Mouse (Mus musculus) kidney, embryonic 15.5 days (tissue): ENCODE data around the gene C2cd3. TPM values are rescaled to one million over a fixed set of nuclear protein-coding genes. Genes with fewer than 3 reads are reported as not detected.

Experiments used
- ATAC-seq: fragments of 200-750 bp; cut with Nextera tagmentation; replicated peaks from 2 replicates; pipeline ENCODE4 v1.8.0; 2017; ENCODE audit warnings: moderate TSS enrichment; ENCODE audit not compliant: low FRiP score
- H3K27ac ChIP-seq: fragments of 300-500 bp; sonication (generic); 2 replicates; pipeline ENCODE4 v1.5.1; 2015; ENCODE audit warnings: mild to moderate bottlenecking, inconsistent platforms
- H3K27me3 ChIP-seq: fragments of 300-500 bp; sonication (generic); 2 replicates; pipeline ENCODE4 v1.6.1; 2015; ENCODE audit warnings: inconsistent platforms
- H3K36me3 ChIP-seq: fragments of 300-500 bp; sonication (generic); 2 replicates; pipeline ENCODE4 v1.6.1; 2015; ENCODE audit warnings: inconsistent platforms
- H3K4me1 ChIP-seq: fragments of 300-500 bp; sonication (generic); 2 replicates; pipeline ENCODE4 v1.6.1; 2015; ENCODE audit warnings: inconsistent platforms
- H3K4me2 ChIP-seq: fragments of 300-500 bp; sonication (generic); 2 replicates; pipeline ENCODE4 v1.6.1; 2015; ENCODE audit warnings: moderate library complexity, mild to moderate bottlenecking, inconsistent platforms
- H3K4me3 ChIP-seq: fragments of 300-500 bp; sonication (generic); replicated peaks from 2 replicates; pipeline ENCODE4 v1.5.1; 2015; ENCODE audit warnings: mild to moderate bottlenecking, inconsistent platforms
- H3K9ac ChIP-seq: fragments of 300-500 bp; sonication (generic); 2 replicates; pipeline ENCODE4 v1.6.1; 2015; ENCODE audit warnings: mild to moderate bottlenecking, inconsistent platforms
- H3K9me3 ChIP-seq: fragments of 300-500 bp; sonication (generic); replicated peaks from 2 replicates; pipeline ENCODE4 v1.6.1; 2016; ENCODE audit warnings: inconsistent platforms
- WGBS: fragments of 180-500 bp; shearing (Covaris S2); methylation state at CpG from one replicate; pipeline ENCODE4 v1.1.7; 2015; ENCODE audit warnings: mixed read lengths; 5-methylcytosine and 5-hydroxymethylcytosine counted together
- polyA plus RNA-seq: library from polyadenylated mRNA; unstranded; fragments of >200 nt; fragmentation: Nextera tagmentation; extraction: Ambion mirVana; gene quantifications from 2 replicates; pipeline ENCODE4 v1.2.1, GENCODE M21; 2015

The C2cd3 gene
- polyA plus RNA-seq, 1 experiment from 2014 or later, result 27.4 TPM

GRCm38 (mm10) chr7:100493484-100494414 is 121.7 kb downstream of the C2cd3 start:
- H3K27me3 ChIP-seq, result no peaks in the 10 kb centered on the region
- no peaks in the 10 kb centered on the region for H3K9me3 ChIP-seq
- peak; percentile 65 for ATAC-seq
- H3K36me3 ChIP-seq, result peaks cover 24% of the 10 kb centered on the region
- H3K27ac ChIP-seq, result peak overlapping the region; percentile 88
- WGBS, result 11% methylated on average over 19 of the region's 19 CpGs
- peak overlapping the region; percentile 51 for H3K9ac ChIP-seq
- H3K4me3 ChIP-seq, result peak overlapping the region; percentile 58
- H3K4me1 ChIP-seq, result peaks cover 52% of the 10 kb centered on the region
- peak overlapping the region; percentile 97 for H3K4me2 ChIP-seq

GRCm38 (mm10) chr7:100494415-100494831 is 122.4 kb downstream of the C2cd3 start:
- 75% methylated on average over 7 of the region's 7 CpGs for WGBS
- H3K27me3 ChIP-seq, result no peaks in the 10 kb centered on the region
- H3K4me2 ChIP-seq, result peak overlapping the region; percentile 97
- peak overlapping the region; percentile 51 for H3K9ac ChIP-seq
- H3K9me3 ChIP-seq, result no peaks in the 10 kb centered on the region
- 0 out of 2 replicates have a peak, but pooled peaks have one; percentile 4 for ATAC-seq
- H3K4me1 ChIP-seq, result peaks cover 51% of the 10 kb centered on the region
- peaks cover 30% of the 10 kb centered on the region for H3K36me3 ChIP-seq
- H3K27ac ChIP-seq, result peak overlapping the region; percentile 88
- peak overlapping the region; percentile 58 for H3K4me3 ChIP-seq

DNA sequence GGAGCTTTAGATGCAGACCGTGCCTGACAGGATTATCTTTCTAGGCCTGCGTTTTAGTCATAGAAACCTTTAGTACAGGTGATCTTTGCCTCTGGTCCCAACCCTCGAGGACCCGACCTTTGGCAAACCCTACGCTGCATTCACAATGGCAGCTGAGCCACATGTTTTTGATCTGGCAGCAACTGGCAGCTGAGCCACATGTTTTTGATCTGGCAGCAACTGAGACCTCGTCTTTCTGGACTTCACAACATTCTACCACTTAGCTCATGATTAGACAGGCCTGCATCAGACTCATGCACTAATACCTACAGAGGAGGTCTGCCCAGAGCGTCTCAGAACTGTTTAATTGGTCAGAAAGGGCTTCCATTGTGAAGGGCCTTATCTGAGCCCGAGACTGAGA is 123.0 kb downstream of the C2cd3 start:
- Histone ChIP-seq H3K9ac (peak overlapping the region; percentile 16; the same call in 1 of the 2 replicates), H3K27me3 (no peaks in the 10 kb centered on the region), H3K9me3 (no peaks in the 10 kb centered on the region), H3K4me1 (peaks cover 51% of the 10 kb centered on the region), H3K4me3 (peak overlapping the region; percentile 58), H3K4me2 (peak overlapping the region; percentile 97), H3K36me3 (peaks cover 36% of the 10 kb centered on the region), H3K27ac (peak overlapping the region; percentile 88)
- no peak for ATAC-seq
- WGBS, result 51% methylated on average over 8 of the region's 8 CpGs

DNA sequence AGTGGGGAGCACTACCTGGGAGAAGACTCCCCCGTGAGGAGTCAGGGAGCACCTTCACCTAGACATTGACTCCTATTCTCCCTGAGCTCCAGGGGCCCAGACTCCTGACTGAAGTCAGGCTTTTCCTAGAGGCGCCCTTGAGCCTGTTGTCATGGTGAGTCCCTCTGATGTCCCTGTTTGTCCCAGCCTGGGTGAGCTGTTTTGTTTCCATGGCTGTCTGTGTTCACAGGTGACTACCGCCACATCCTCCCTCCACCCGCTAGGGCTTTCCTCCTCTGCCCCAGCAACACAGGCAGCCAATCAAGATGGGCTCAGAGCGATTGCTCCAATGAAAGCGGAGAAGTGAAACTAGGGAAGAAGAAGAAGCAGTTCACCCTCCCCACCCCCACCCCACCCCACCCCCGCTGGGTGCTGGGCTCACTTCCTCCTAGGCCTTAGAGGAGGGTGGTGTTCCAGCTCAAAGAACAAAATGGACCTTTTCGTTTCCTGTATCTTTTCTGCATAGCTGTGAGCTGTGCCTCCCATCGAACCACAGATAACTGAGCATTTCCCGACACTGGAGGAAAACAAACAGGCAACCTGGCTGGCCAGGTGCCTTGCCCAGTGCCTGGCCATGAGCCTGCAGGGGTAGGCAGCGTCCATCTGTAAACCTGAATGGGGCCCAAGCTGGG is 123.7 kb downstream of the C2cd3 start:
- H3K4me1 ChIP-seq, result peaks cover 51% of the 10 kb centered on the region
- H3K27me3 ChIP-seq, result no peaks in the 10 kb centered on the region
- 24% methylated on average over 11 of the region's 11 CpGs for WGBS
- peak overlapping the region; percentile 97 for H3K4me2 ChIP-seq
- H3K4me3 ChIP-seq, result peak overlapping the region; percentile 58
- peak overlapping the region; percentile 16; the same call in 1 of the 2 replicates for H3K9ac ChIP-seq
- no peaks in the 10 kb centered on the region for H3K9me3 ChIP-seq
- ATAC-seq, result peak; percentile 58
- H3K27ac ChIP-seq, result peak overlapping the region; percentile 88
- peaks cover 42% of the 10 kb centered on the region for H3K36me3 ChIP-seq

- no peak for ATAC-seq
- H3K27ac ChIP-seq, result peak overlapping the region; percentile 88
- peaks cover 51% of the 10 kb centered on the region for H3K4me1 ChIP-seq
- peaks cover 42% of the 10 kb centered on the region for H3K36me3 ChIP-seq
- peak overlapping the region; percentile 97 for H3K4me2 ChIP-seq
- no peaks in the 10 kb centered on the region for H3K27me3 ChIP-seq
- 0 out of 2 replicates have a peak overlapping the region, but pooled peaks have one; percentile 58 for H3K4me3 ChIP-seq
- H3K9me3 ChIP-seq, result no peaks in the 10 kb centered on the region
- 78% methylated on average over 6 of the region's 6 CpGs for WGBS
- no peak overlapping the region for H3K9ac ChIP-seq
Observed at GRCm38 (mm10) chr7:100496371-100496770, 124.3 kb downstream of the C2cd3 start.

GRCm38 (mm10) chr7:100496791-100497190 is 124.8 kb downstream of the C2cd3 start:
- Histone ChIP-seq H3K4me3 (no peak overlapping the region), H3K36me3 (peaks cover 42% of the 10 kb centered on the region), H3K27me3 (no peaks in the 10 kb centered on the region), H3K4me1 (peaks cover 51% of the 10 kb centered on the region), H3K27ac (no peak overlapping the region), H3K9ac (no peak overlapping the region), H3K4me2 (no peak overlapping the region), H3K9me3 (no peaks in the 10 kb centered on the region)
- ATAC-seq, result no peak
- WGBS, result 96% methylated on average over 9 of the region's 9 CpGs

DNA sequence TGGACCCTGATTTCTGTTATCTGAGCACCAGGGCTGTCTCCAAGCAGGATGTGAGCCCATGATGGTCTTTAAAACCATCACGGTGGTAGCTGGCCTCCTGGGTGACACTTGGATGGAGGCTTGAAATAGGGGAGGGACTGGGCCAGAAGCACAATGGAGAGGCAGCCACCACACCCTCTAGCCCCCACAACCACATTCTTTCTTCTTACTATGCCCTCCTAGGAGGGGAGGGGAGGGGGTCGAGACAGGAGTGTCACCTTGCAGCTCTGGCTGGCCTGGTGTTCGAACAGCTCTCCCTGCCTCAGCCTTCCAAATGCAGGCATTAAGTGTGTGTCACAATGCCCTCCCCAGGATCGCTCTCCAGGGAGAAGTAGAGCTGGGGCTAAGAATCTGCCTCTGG is 125.4 kb downstream of the C2cd3 start:
- Histone ChIP-seq H3K27ac (no peak overlapping the region), H3K4me1 (peaks cover 45% of the 10 kb centered on the region), H3K36me3 (peaks cover 42% of the 10 kb centered on the region), H3K27me3 (no peaks in the 10 kb centered on the region), H3K9me3 (no peaks in the 10 kb centered on the region), H3K9ac (no peak overlapping the region), H3K4me2 (no peak overlapping the region), H3K4me3 (no peak overlapping the region)
- WGBS, result 77% methylated on average over 4 of the region's 4 CpGs
- ATAC-seq, result no peak

GRCm38 (mm10) chr7:100497982-100498381 is 125.9 kb downstream of the C2cd3 start:
- ATAC-seq, result no peak
- Histone ChIP-seq H3K4me3 (no peak overlapping the region), H3K27me3 (no peaks in the 10 kb centered on the region), H3K9ac (no peak overlapping the region), H3K27ac (no peak overlapping the region), H3K36me3 (peaks cover 42% of the 10 kb centered on the region), H3K4me2 (no peak overlapping the region), H3K9me3 (no peaks in the 10 kb centered on the region), H3K4me1 (peaks cover 41% of the 10 kb centered on the region)
- 91% methylated on average over 13 of the region's 13 CpGs for WGBS

GRCm38 (mm10) chr7:100499465-100499864 is 127.4 kb downstream of the C2cd3 start:
- H3K4me1 ChIP-seq, result peaks cover 34% of the 10 kb centered on the region
- no peaks in the 10 kb centered on the region for H3K9me3 ChIP-seq
- H3K4me3 ChIP-seq, result no peak overlapping the region
- H3K27me3 ChIP-seq, result no peaks in the 10 kb centered on the region
- no peak overlapping the region for H3K27ac ChIP-seq
- H3K9ac ChIP-seq, result no peak overlapping the region
- no peak overlapping the region for H3K4me2 ChIP-seq
- peaks cover 42% of the 10 kb centered on the region for H3K36me3 ChIP-seq
- no peak for ATAC-seq

GRCm38 (mm10) chr7:100500276-100500977 is 128.4 kb downstream of the C2cd3 start:
- Histone ChIP-seq H3K4me1 (peaks cover 27% of the 10 kb centered on the region), H3K36me3 (peaks cover 42% of the 10 kb centered on the region), H3K27me3 (no peaks in the 10 kb centered on the region), H3K27ac (no peak overlapping the region), H3K4me3 (no peak overlapping the region), H3K9ac (no peak overlapping the region), H3K4me2 (no peak overlapping the region), H3K9me3 (no peaks in the 10 kb centered on the region)
- no peak for ATAC-seq
- WGBS, result 64% methylated on average over 16 of the region's 16 CpGs

DNA sequence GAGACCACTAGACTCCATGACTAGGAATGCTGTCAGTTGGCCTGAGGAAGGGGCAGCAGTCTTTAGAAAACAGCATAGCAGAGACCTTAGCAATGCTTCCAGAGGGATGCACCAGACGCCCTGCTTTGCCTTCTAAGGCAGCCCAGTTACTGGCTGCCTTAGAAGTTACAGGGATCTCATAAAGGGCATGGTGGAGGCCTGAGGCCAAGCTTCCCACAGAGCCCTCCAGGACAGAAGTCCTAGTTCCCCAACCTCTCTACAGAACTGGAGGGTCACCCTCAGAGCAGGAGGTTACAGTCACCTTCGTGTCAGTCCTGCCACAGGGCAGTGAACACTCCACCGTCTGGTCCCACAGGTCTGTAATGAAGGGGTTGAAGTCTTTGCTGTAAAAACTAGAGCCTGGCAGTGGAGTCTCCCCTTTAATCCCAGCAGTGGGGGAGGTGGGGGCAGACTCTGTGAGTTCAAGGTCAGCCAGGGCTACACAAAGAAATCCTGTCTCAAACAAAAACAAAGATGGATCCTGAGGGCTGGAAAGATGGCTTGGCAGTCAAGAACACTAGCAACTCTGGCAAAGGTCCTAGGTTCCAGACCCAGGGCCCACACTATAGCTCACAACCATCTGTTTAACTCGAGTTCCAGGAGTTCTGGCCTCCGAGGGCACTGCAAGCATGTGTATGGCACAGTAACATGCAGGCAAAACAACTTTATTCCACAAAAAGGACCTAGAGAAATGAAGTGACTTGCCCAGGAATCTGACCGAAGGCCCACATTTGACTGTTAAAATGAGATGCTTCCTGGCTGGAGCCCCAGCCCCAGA is 129.2 kb downstream of the C2cd3 start:
- no peak for ATAC-seq
- peaks cover 42% of the 10 kb centered on the region for H3K36me3 ChIP-seq
- H3K9ac ChIP-seq, result no peak overlapping the region
- H3K4me3 ChIP-seq, result no peak overlapping the region
- H3K4me1 ChIP-seq, result peaks cover 19% of the 10 kb centered on the region
- no peak overlapping the region for H3K4me2 ChIP-seq
- no peaks in the 10 kb centered on the region for H3K27me3 ChIP-seq
- WGBS, result 70% methylated on average over 6 of the region's 6 CpGs
- H3K9me3 ChIP-seq, result no peaks in the 10 kb centered on the region
- H3K27ac ChIP-seq, result no peak overlapping the region
